Mouse (Mus musculus) kidney, adult 2 months (tissue): ENCODE measurements around the gene Sgcd.

ENCODE experiments used
- CTCF ChIP-seq: fragments of 200-500 bp; conservative IDR thresholded peaks from 2 replicates; pipeline ENCODE4 v1.5.1; 2011; ENCODE audit warnings: low read depth, mild to moderate bottlenecking, control low read depth, low read length, moderate library complexity, mixed read lengths; ENCODE audit not compliant: insufficient read depth, insufficient read length
- POLR2A ChIP-seq: fragments of 200-500 bp; IDR thresholded peaks from one replicate; pipeline ENCODE4 v1.6.1; 2011; ENCODE audit warnings: low read depth, low read length, control low read depth

DNA sequence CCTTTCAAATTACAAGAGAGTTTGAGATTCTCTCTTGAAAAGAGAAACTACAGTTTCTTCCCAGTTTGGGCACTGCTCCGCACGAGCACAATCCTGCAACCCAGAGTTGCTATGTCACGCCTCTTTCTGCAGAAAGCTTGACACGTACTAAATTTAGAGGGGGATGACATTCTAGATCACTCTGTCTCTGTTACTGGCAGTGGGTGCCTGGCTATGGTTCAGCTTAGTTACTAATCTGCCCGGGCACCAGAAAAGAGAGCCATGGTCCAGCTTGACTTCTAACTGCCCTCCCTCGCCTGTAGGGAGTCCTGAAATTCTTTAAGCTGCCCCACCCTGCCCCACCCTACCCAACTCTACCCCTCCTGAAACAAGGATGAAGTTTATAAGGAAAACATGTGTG lies 611.3 kb downstream of the Sgcd start:
- TF ChIP-seq CTCF (no peak), POLR2A (no peak)
